In the genomic region with DNA sequence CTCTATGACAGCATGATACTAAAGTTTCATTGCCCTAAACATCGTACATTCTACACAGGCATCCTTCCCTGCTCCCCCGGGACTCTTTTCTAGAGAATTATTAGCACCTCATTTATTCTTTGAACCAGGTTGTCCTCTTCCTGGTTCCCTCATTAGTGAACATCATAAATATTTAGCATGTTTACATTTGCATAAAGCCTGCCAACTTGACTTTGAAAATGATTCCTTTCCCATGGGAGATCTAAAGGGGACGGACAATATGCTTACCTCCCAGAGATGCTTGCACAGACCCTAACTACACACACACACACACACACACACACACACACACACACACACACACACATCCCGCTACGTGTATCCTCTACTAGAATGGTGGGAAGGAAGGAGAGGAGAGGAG, we compare ENCODE assay signal across 27 mouse cellular contexts. TPM values are rescaled to one million over a fixed set of nuclear protein-coding genes. Genes with fewer than 3 reads are reported as not detected.
DNase-seq lines count a peak whose midpoint lies in the region; ATAC-seq and TF ChIP-seq lines count a peak whose summit lies in the region.
"Had no signal": no experiment of that assay in that cellular context is flagged by ENCODE, and none has a peak within 500 bp of the region (broad histone marks: within the 10 kb centered on the region; RNA-seq: fewer than 3 reads in every experiment).

No protein-coding gene starts in this region.

- H3K4me2 ChIP-seq in forebrain, embryonic 11.5 days (ENCODE audit: low read depth, low read length, severe bottlenecking): no peak overlapping the region
- no peak overlapping the region for H3K4me2 ChIP-seq in forebrain, embryonic 12.5 days
- H3K4me2 ChIP-seq in lung, embryonic 14.5 days: no peak overlapping the region
- H3K4me2 ChIP-seq in lung, embryonic 16.5 days (ENCODE audit: low read depth, low read length): no peak overlapping the region
- H3K4me2 ChIP-seq: embryonic facial prominence, embryonic 13.5 days; embryonic facial prominence, embryonic 15.5 days; forebrain, embryonic 15.5 days had no signal

- no peak overlapping the region for H3K4me3 ChIP-seq in forebrain, embryonic 11.5 days (ENCODE audit: low read depth, low read length)
- H3K4me3 ChIP-seq in forebrain, embryonic 12.5 days (replicated peaks): no peak overlapping the region
- no peak overlapping the region for H3K4me3 ChIP-seq in lung, embryonic 14.5 days (ENCODE audit: low read depth, low read length)
- H3K4me3 ChIP-seq in lung, embryonic 16.5 days (ENCODE audit: low read length): no peak overlapping the region
- H3K4me3 ChIP-seq: embryonic facial prominence, embryonic 13.5 days; embryonic facial prominence, embryonic 15.5 days; erythroblast, embryonic 14.5 days; forebrain, embryonic 10.5 days; forebrain, embryonic 15.5 days had no signal

- no peaks in the 10 kb centered on the region for H3K4me1 ChIP-seq in forebrain, embryonic 11.5 days (replicated peaks; ENCODE audit: control insufficient read depth, insufficient read depth, low read length)
- peaks cover 5% of the 10 kb centered on the region for H3K4me1 ChIP-seq in forebrain, embryonic 12.5 days
- H3K4me1 ChIP-seq in lung, embryonic 14.5 days (ENCODE audit: insufficient read depth): 0 out of 2 replicates have a peak, but pooled peaks cover 3% of the 10 kb centered on the region
- H3K4me1 ChIP-seq in lung, embryonic 16.5 days (replicated peaks; ENCODE audit: control insufficient read depth, insufficient read depth, low read length): peaks cover 11% of the 10 kb centered on the region
- H3K4me1 ChIP-seq: embryonic facial prominence, embryonic 13.5 days; embryonic facial prominence, embryonic 15.5 days had no signal

- ATAC-seq in forebrain, embryonic 11.5 days (replicated peaks; ENCODE audit: low FRiP score): no peak
- ATAC-seq in forebrain, embryonic 12.5 days (ENCODE audit: low FRiP score): no peak
- peak; percentile 45 for ATAC-seq in lung, embryonic 14.5 days (ENCODE audit: insufficient read depth)
- ATAC-seq in lung, embryonic 16.5 days (ENCODE audit: low read depth): peak; percentile 43; the same call in 1 of the 2 replicates
- ATAC-seq: activated CD4-positive, CD25-positive, alpha-beta regulatory T cell, adult 4 months; CD4-positive, CD25-positive, alpha-beta regulatory T cell, adult 4 months; forebrain, embryonic 15.5 days; Patski had no signal

- H3K9me3 ChIP-seq in forebrain, embryonic 11.5 days (ENCODE audit: control insufficient read depth, low read length): no peaks in the 10 kb centered on the region
- no peaks in the 10 kb centered on the region for H3K9me3 ChIP-seq in forebrain, embryonic 12.5 days
- H3K9me3 ChIP-seq in lung, embryonic 14.5 days (ENCODE audit: low read depth, low read length): no peaks in the 10 kb centered on the region
- no peaks in the 10 kb centered on the region for H3K9me3 ChIP-seq in lung, embryonic 16.5 days (ENCODE audit: control insufficient read depth, low read length)
- H3K9me3 ChIP-seq: embryonic facial prominence, embryonic 13.5 days; embryonic facial prominence, embryonic 15.5 days; forebrain, embryonic 10.5 days; forebrain, embryonic 15.5 days; G1E had no signal

- H3K9ac ChIP-seq in forebrain, embryonic 11.5 days (ENCODE audit: low read length): no peak overlapping the region
- H3K9ac ChIP-seq in forebrain, embryonic 12.5 days: no peak overlapping the region
- no peak overlapping the region for H3K9ac ChIP-seq in lung, embryonic 14.5 days
- H3K9ac ChIP-seq in lung, embryonic 16.5 days (ENCODE audit: low read length): no peak overlapping the region
- H3K9ac ChIP-seq: embryonic facial prominence, embryonic 13.5 days; embryonic facial prominence, embryonic 15.5 days; forebrain, embryonic 15.5 days had no signal

- WGBS in forebrain, embryonic 11.5 days: 62% methylated on average over 5 of the region's 5 CpGs
- 74% methylated on average over 5 of the region's 5 CpGs for WGBS in forebrain, embryonic 12.5 days
- WGBS in lung, embryonic 14.5 days: 46% methylated on average over 3 of the region's 5 CpGs
- 33% methylated on average over 5 of the region's 5 CpGs for WGBS in lung, embryonic 16.5 days

- H3K36me3 ChIP-seq in forebrain, embryonic 11.5 days (ENCODE audit: control insufficient read depth, insufficient read depth, low read length): no peaks in the 10 kb centered on the region
- H3K36me3 ChIP-seq in forebrain, embryonic 12.5 days (replicated peaks): no peaks in the 10 kb centered on the region
- no peaks in the 10 kb centered on the region for H3K36me3 ChIP-seq in lung, embryonic 14.5 days (ENCODE audit: insufficient read depth)
- no peaks in the 10 kb centered on the region for H3K36me3 ChIP-seq in lung, embryonic 16.5 days (ENCODE audit: control insufficient read depth, insufficient read depth, low read length)
- H3K36me3 ChIP-seq: embryonic facial prominence, embryonic 13.5 days; embryonic facial prominence, embryonic 15.5 days; forebrain, embryonic 10.5 days; forebrain, embryonic 15.5 days; G1E had no signal

- H3K27ac ChIP-seq in forebrain, embryonic 11.5 days (ENCODE audit: low read depth, low read length): no peak overlapping the region
- H3K27ac ChIP-seq in forebrain, embryonic 12.5 days: no peak overlapping the region
- H3K27ac ChIP-seq in lung, embryonic 14.5 days (ENCODE audit: low read depth): no peak overlapping the region
- H3K27ac ChIP-seq in lung, embryonic 16.5 days (ENCODE audit: low read length): no peak overlapping the region
- H3K27ac ChIP-seq: embryonic facial prominence, embryonic 13.5 days; embryonic facial prominence, embryonic 15.5 days; forebrain, embryonic 10.5 days; forebrain, embryonic 15.5 days had no signal

- no peak for TF ChIP-seq POLR2A in brain, embryonic 14.5 days (IDR thresholded peaks at IDR 0.05; ENCODE audit: borderline replicate concordance, extremely low read depth, insufficient read depth, insufficient read length, poor library complexity, severe bottlenecking)

- H3K27me3 ChIP-seq in forebrain, embryonic 11.5 days (ENCODE audit: control insufficient read depth, insufficient read depth, low read length): no peaks in the 10 kb centered on the region
- 0 out of 2 replicates have a peak, but pooled peaks cover 3% of the 10 kb centered on the region for H3K27me3 ChIP-seq in forebrain, embryonic 12.5 days
- H3K27me3 ChIP-seq in lung, embryonic 14.5 days (ENCODE audit: insufficient read depth, low read length): no peaks in the 10 kb centered on the region
- no peaks in the 10 kb centered on the region for H3K27me3 ChIP-seq in lung, embryonic 16.5 days (ENCODE audit: control insufficient read depth, insufficient read depth, low read depth, low read length)
- H3K27me3 ChIP-seq: embryonic facial prominence, embryonic 13.5 days; embryonic facial prominence, embryonic 15.5 days; forebrain, embryonic 15.5 days; Patski had no signal

- DNase-seq in forebrain, embryonic 11.5 days (ENCODE audit: low spot score): peak; percentile 11
- DNase-seq in lung, embryonic 14.5 days: peak; percentile 60
- DNase-seq in lung, postnatal 25 days (ENCODE audit: low spot score): no peak
- no peak for DNase-seq in lung, postnatal 14 days
- DNase-seq in brain, embryonic 14.5 days (ENCODE audit: low read depth): peak; percentile 58
- DNase-seq: adrenal gland, adult 8-10 months; adrenal gland, postnatal 14 days; adrenal gland, postnatal 36 days; B cell, adult 2 months; cerebellum, adult 11 months; cerebellum, adult 18-20 months; cerebellum, adult 8-10 months; cerebellum, adult 9-11 months; cerebellum, postnatal 14 days; cerebellum, postnatal 36 days; embryo, embryonic 11 days had no signal

- no peak for TF ChIP-seq CTCF in lung, embryonic 14.5 days (IDR thresholded peaks at IDR 0.05; ENCODE audit: low read depth)
- TF ChIP-seq CTCF in brain, embryonic 14.5 days (IDR thresholded peaks at IDR 0.05; ENCODE audit: borderline replicate concordance, extremely low read depth, insufficient read depth, insufficient read length): no peak

RNA-seq across cellular contexts. Expression of gene BC017158, which starts 53.2 kb away (rescaled TPM):
- 23.8 and 24.9 TPM in 2 replicates for polyA plus RNA-seq in forebrain, embryonic 11.5 days (2014; fragmentation: Nextera tagmentation; extraction: Ambion mirVana)
- polyA plus RNA-seq in forebrain, embryonic 12.5 days (2016; fragmentation: Nextera tagmentation; extraction: Ambion mirVana): 17.3 and 19.1 TPM in 2 replicates
- polyA plus RNA-seq in lung, embryonic 14.5 days (2014; fragmentation: Nextera tagmentation; extraction: Ambion mirVana): 38.6 and 40.4 TPM in 2 replicates
- polyA plus RNA-seq in lung, embryonic 16.5 days (2015; fragmentation: Nextera tagmentation; extraction: Ambion mirVana): 32.0 and 36.3 TPM in 2 replicates
- 27.6 and 34.2 TPM in 2 replicates for polyA plus RNA-seq in brain, embryonic 14.5 days (2012; rRNA removed)

Comparison
In these comparisons a context has a peak if more than half of its experiments do, and no peak if none do; other contexts are left out.
1. DNase-seq: peak in forebrain, embryonic 11.5 days (single experiment), lung, embryonic 14.5 days (single experiment) and brain, embryonic 14.5 days (single experiment); none in lung, postnatal 25 days (single experiment) and lung, postnatal 14 days (single experiment).
2. ATAC-seq: peak in lung, embryonic 14.5 days (single experiment) and lung, embryonic 16.5 days (single experiment); none in forebrain, embryonic 11.5 days (single experiment) and forebrain, embryonic 12.5 days (single experiment).